Mouse (Mus musculus): ENCODE results near the gene Gm48552. TPM values are rescaled to one million over a fixed set of nuclear protein-coding genes. Genes with fewer than 3 reads are reported as not detected.

Gm48552 gene
- polyA plus RNA-seq, 1 experiment from 2014 or later, result 1.2 TPM

GRCm38 (mm10) chr10:81430831-81431525 is 42.2 kb downstream of the Gm48552 start:
- Histone ChIP-seq H3K9me3 (replicated peaks; ENCODE audit: control insufficient read depth, low read length) (no peaks in the 10 kb centered on the region), H3K9ac (ENCODE audit: low read depth, low read length) (peak overlapping the region; percentile 72), H3K4me1 (ENCODE audit: control insufficient read depth, insufficient read depth, low read length) (peaks cover 27% of the 10 kb centered on the region), H3K36me3 (ENCODE audit: control insufficient read depth, insufficient read depth, low read length) (no peaks in the 10 kb centered on the region), H3K4me2 (peak overlapping the region; percentile 97), H3K4me3 (ENCODE audit: low read depth, low read length) (peak overlapping the region; percentile 68), H3K27me3 (ENCODE audit: control insufficient read depth, insufficient read depth, low read length) (peaks cover 16% of the 10 kb centered on the region), H3K27ac (ENCODE audit: low read depth, low read length) (peak overlapping the region; percentile 58)
- 2% methylated on average over 48 of the region's 70 CpGs for WGBS (ENCODE audit: insufficient replicate concordance)
- no peak for ATAC-seq (replicated peaks; ENCODE audit: insufficient number of reproducible peaks, low FRiP score, low TSS enrichment)

GRCm38 (mm10) chr10:81431526-81432168 is 42.8 kb downstream of the Gm48552 start:
- H3K4me1 ChIP-seq (ENCODE audit: control insufficient read depth, insufficient read depth, low read length), result peaks cover 25% of the 10 kb centered on the region
- no peaks in the 10 kb centered on the region for H3K36me3 ChIP-seq (ENCODE audit: control insufficient read depth, insufficient read depth, low read length)
- no peaks in the 10 kb centered on the region for H3K9me3 ChIP-seq (replicated peaks; ENCODE audit: control insufficient read depth, low read length)
- H3K4me2 ChIP-seq, result peak overlapping the region; percentile 97
- WGBS (ENCODE audit: insufficient replicate concordance), result 21% methylated on average over 15 of the region's 15 CpGs
- no peak overlapping the region for H3K9ac ChIP-seq (ENCODE audit: low read depth, low read length)
- no peak overlapping the region for H3K27ac ChIP-seq (ENCODE audit: low read depth, low read length)
- peaks cover 16% of the 10 kb centered on the region for H3K27me3 ChIP-seq (ENCODE audit: control insufficient read depth, insufficient read depth, low read length)
- no peak for ATAC-seq (replicated peaks; ENCODE audit: insufficient number of reproducible peaks, low FRiP score, low TSS enrichment)
- H3K4me3 ChIP-seq (ENCODE audit: low read depth, low read length), result peak overlapping the region; percentile 68

- H3K27ac ChIP-seq (ENCODE audit: low read depth, low read length), result no peak overlapping the region
- H3K9ac ChIP-seq (ENCODE audit: low read depth, low read length), result no peak overlapping the region
- H3K4me2 ChIP-seq, result peak overlapping the region; percentile 61
- H3K36me3 ChIP-seq (ENCODE audit: control insufficient read depth, insufficient read depth, low read length), result no peaks in the 10 kb centered on the region
- peaks cover 20% of the 10 kb centered on the region for H3K4me1 ChIP-seq (ENCODE audit: control insufficient read depth, insufficient read depth, low read length)
- ATAC-seq (replicated peaks; ENCODE audit: insufficient number of reproducible peaks, low FRiP score, low TSS enrichment), result no peak
- 0 out of 2 replicates have a peak overlapping the region, but pooled peaks have one; percentile 12 for H3K4me3 ChIP-seq (ENCODE audit: low read depth, low read length)
- 62% methylated on average over 21 of the region's 21 CpGs for WGBS (ENCODE audit: insufficient replicate concordance)
- peaks cover 16% of the 10 kb centered on the region for H3K27me3 ChIP-seq (ENCODE audit: control insufficient read depth, insufficient read depth, low read length)
- H3K9me3 ChIP-seq (replicated peaks; ENCODE audit: control insufficient read depth, low read length), result no peaks in the 10 kb centered on the region
Observed at GRCm38 (mm10) chr10:81432169-81432867, 43.5 kb downstream of the Gm48552 start.

GRCm38 (mm10) chr10:81432868-81433262 is 44.1 kb downstream of the Gm48552 start:
- Histone ChIP-seq H3K4me3 (ENCODE audit: low read depth, low read length) (peak overlapping the region; percentile 22), H3K4me1 (ENCODE audit: control insufficient read depth, insufficient read depth, low read length) (peaks cover 17% of the 10 kb centered on the region), H3K27me3 (ENCODE audit: control insufficient read depth, insufficient read depth, low read length) (peaks cover 13% of the 10 kb centered on the region), H3K9me3 (replicated peaks; ENCODE audit: control insufficient read depth, low read length) (no peaks in the 10 kb centered on the region), H3K4me2 (peak overlapping the region; percentile 61), H3K36me3 (ENCODE audit: control insufficient read depth, insufficient read depth, low read length) (no peaks in the 10 kb centered on the region), H3K9ac (ENCODE audit: low read depth, low read length) (no peak overlapping the region), H3K27ac (ENCODE audit: low read depth, low read length) (no peak overlapping the region)
- 5% methylated on average over 17 of the region's 17 CpGs for WGBS (ENCODE audit: insufficient replicate concordance)
- peak; percentile 66 for ATAC-seq (replicated peaks; ENCODE audit: insufficient number of reproducible peaks, low FRiP score, low TSS enrichment)

- WGBS (ENCODE audit: insufficient replicate concordance), result 68% methylated on average over 26 of the region's 26 CpGs
- Histone ChIP-seq H3K4me1 (ENCODE audit: control insufficient read depth, insufficient read depth, low read length) (peaks cover 17% of the 10 kb centered on the region), H3K4me2 (no peak overlapping the region), H3K27me3 (ENCODE audit: control insufficient read depth, insufficient read depth, low read length) (peaks cover 10% of the 10 kb centered on the region), H3K36me3 (ENCODE audit: control insufficient read depth, insufficient read depth, low read length) (no peaks in the 10 kb centered on the region), H3K27ac (ENCODE audit: low read depth, low read length) (no peak overlapping the region), H3K4me3 (ENCODE audit: low read depth, low read length) (no peak overlapping the region), H3K9ac (ENCODE audit: low read depth, low read length) (no peak overlapping the region), H3K9me3 (replicated peaks; ENCODE audit: control insufficient read depth, low read length) (no peaks in the 10 kb centered on the region)
- no peak for ATAC-seq (replicated peaks; ENCODE audit: insufficient number of reproducible peaks, low FRiP score, low TSS enrichment)
Observed at GRCm38 (mm10) chr10:81433541-81434289, 44.9 kb downstream of the Gm48552 start.

GRCm38 (mm10) chr10:81434361-81435263 is 45.8 kb downstream of the Gm48552 start:
- no peak for ATAC-seq (replicated peaks; ENCODE audit: insufficient number of reproducible peaks, low FRiP score, low TSS enrichment)
- 54% methylated on average over 15 of the region's 15 CpGs for WGBS (ENCODE audit: insufficient replicate concordance)
- no peak overlapping the region for H3K4me3 ChIP-seq (ENCODE audit: low read depth, low read length)
- H3K4me2 ChIP-seq, result no peak overlapping the region
- no peaks in the 10 kb centered on the region for H3K36me3 ChIP-seq (ENCODE audit: control insufficient read depth, insufficient read depth, low read length)
- H3K9me3 ChIP-seq (replicated peaks; ENCODE audit: control insufficient read depth, low read length), result no peaks in the 10 kb centered on the region
- H3K4me1 ChIP-seq (ENCODE audit: control insufficient read depth, insufficient read depth, low read length), result peaks cover 13% of the 10 kb centered on the region
- H3K9ac ChIP-seq (ENCODE audit: low read depth, low read length), result no peak overlapping the region
- no peak overlapping the region for H3K27ac ChIP-seq (ENCODE audit: low read depth, low read length)
- H3K27me3 ChIP-seq (ENCODE audit: control insufficient read depth, insufficient read depth, low read length), result peaks cover 10% of the 10 kb centered on the region

GRCm38 (mm10) chr10:81435436-81435835 is 46.6 kb downstream of the Gm48552 start:
- no peak overlapping the region for H3K9ac ChIP-seq (ENCODE audit: low read depth, low read length)
- H3K27ac ChIP-seq (ENCODE audit: low read depth, low read length), result no peak overlapping the region
- no peaks in the 10 kb centered on the region for H3K36me3 ChIP-seq (ENCODE audit: control insufficient read depth, insufficient read depth, low read length)
- 81% methylated on average over 3 of the region's 3 CpGs for WGBS (ENCODE audit: insufficient replicate concordance)
- no peaks in the 10 kb centered on the region for H3K9me3 ChIP-seq (replicated peaks; ENCODE audit: control insufficient read depth, low read length)
- ATAC-seq (replicated peaks; ENCODE audit: insufficient number of reproducible peaks, low FRiP score, low TSS enrichment), result no peak
- no peak overlapping the region for H3K4me2 ChIP-seq
- peaks cover 10% of the 10 kb centered on the region for H3K4me1 ChIP-seq (ENCODE audit: control insufficient read depth, insufficient read depth, low read length)
- H3K27me3 ChIP-seq (ENCODE audit: control insufficient read depth, insufficient read depth, low read length), result peaks cover 10% of the 10 kb centered on the region
- H3K4me3 ChIP-seq (ENCODE audit: low read depth, low read length), result no peak overlapping the region
